Mouse (Mus musculus) testis, adult 2 months (tissue): Measurements from ENCODE around the gene Ncam1. TPM values are rescaled to one million over a fixed set of nuclear protein-coding genes. Genes with fewer than 3 reads are reported as not detected.

Experiments used
- H3K27ac ChIP-seq: fragments of 200-500 bp; 2 replicates; pipeline ENCODE4 v1.5.1; 2012; ENCODE audit warnings: low read depth, low read length; ENCODE audit not compliant: control insufficient read depth, insufficient read depth
- H3K27me3 ChIP-seq: fragments of 200-500 bp; 2 replicates; pipeline ENCODE4 v1.6.1; 2012; ENCODE audit warnings: mild to moderate bottlenecking, low read length, moderate library complexity; ENCODE audit not compliant: control insufficient read depth, insufficient read depth
- H3K36me3 ChIP-seq: fragments of 200-500 bp; 2 replicates; pipeline ENCODE4 v1.6.1; 2012; ENCODE audit warnings: mild to moderate bottlenecking, low read length; ENCODE audit not compliant: control insufficient read depth, insufficient read depth
- H3K4me1 ChIP-seq: fragments of 200-500 bp; 2 replicates; pipeline ENCODE4 v1.6.1; 2012; ENCODE audit warnings: low read length; ENCODE audit not compliant: control insufficient read depth, insufficient read depth
- H3K4me3 ChIP-seq: fragments of 200-500 bp; 2 replicates; pipeline ENCODE4 v1.5.1; 2012; ENCODE audit warnings: low read depth, mild to moderate bottlenecking, low read length, moderate library complexity, mixed read lengths; ENCODE audit not compliant: control insufficient read depth
- CTCF ChIP-seq: fragments of 200-500 bp; IDR thresholded peaks from 2 replicates; pipeline ENCODE4 v1.5.1; 2012; ENCODE audit warnings: low read depth, mild to moderate bottlenecking, inconsistent platforms, low read length, moderate library complexity; ENCODE audit not compliant: control insufficient read depth, insufficient read depth, insufficient replicate concordance
- POLR2A ChIP-seq: fragments of 200-500 bp; IDR thresholded peaks from 2 replicates; pipeline ENCODE4 v1.6.1; 2012; ENCODE audit warnings: low read depth, mild to moderate bottlenecking, inconsistent platforms, low read length, moderate library complexity; ENCODE audit not compliant: control insufficient read depth
- polyA plus RNA-seq: library from polyadenylated mRNA; depleted of rRNA; stranded (reverse); fragments of >200 nt; gene quantifications from 2 replicates; pipeline ENCODE4 v1.2.3, GENCODE M21; 2012

The Ncam1 gene
- polyA plus RNA-seq, 1 experiment, result 5.5 TPM

- H3K27me3 ChIP-seq, result no peaks in the 10 kb centered on the region
- no peaks in the 10 kb centered on the region for H3K36me3 ChIP-seq
- no peak overlapping the region for H3K27ac ChIP-seq
- peak overlapping the region; percentile 59 for H3K4me3 ChIP-seq
- H3K4me1 ChIP-seq, result peaks cover 20% of the 10 kb centered on the region
- no peak for TF ChIP-seq POLR2A
- no peak for TF ChIP-seq CTCF
These were observed 1.3 kb downstream of the Ncam1 start for GRCm38 (mm10) chr9:49797508-49797820.

GRCm38 (mm10) chr9:49796618-49797507, 1.9 kb downstream of the Ncam1 start:
- peaks cover 20% of the 10 kb centered on the region for H3K4me1 ChIP-seq
- H3K36me3 ChIP-seq, result no peaks in the 10 kb centered on the region
- no peaks in the 10 kb centered on the region for H3K27me3 ChIP-seq
- H3K4me3 ChIP-seq, result peak overlapping the region; percentile 81
- no peak for TF ChIP-seq CTCF
- TF ChIP-seq POLR2A, result no peak
- H3K27ac ChIP-seq, result 0 out of 2 replicates have a peak overlapping the region, but pooled peaks have one; percentile 44

- TF ChIP-seq CTCF, result no peak
- no peak for TF ChIP-seq POLR2A
- no peak overlapping the region for H3K27ac ChIP-seq
- no peak overlapping the region for H3K4me3 ChIP-seq
These were observed 2.8 kb downstream of the Ncam1 start for GRCm38 (mm10) chr9:49795881-49796280.

GRCm38 (mm10) chr9:49793987-49794550, 4.7 kb downstream of the Ncam1 start:
- no peaks in the 10 kb centered on the region for H3K27me3 ChIP-seq
- H3K4me3 ChIP-seq, result no peak overlapping the region
- H3K27ac ChIP-seq, result no peak overlapping the region
- peaks cover 20% of the 10 kb centered on the region for H3K4me1 ChIP-seq
- TF ChIP-seq CTCF, result no peak
- TF ChIP-seq POLR2A, result no peak
- H3K36me3 ChIP-seq, result no peaks in the 10 kb centered on the region

More at GRCm38 (mm10) chr9:49795881-49796280, 2.8 kb downstream of the Ncam1 start:
- Histone ChIP-seq H3K27me3 (no peaks in the 10 kb centered on the region), H3K36me3 (no peaks in the 10 kb centered on the region), H3K4me1 (peaks cover 20% of the 10 kb centered on the region)

- no peaks in the 10 kb centered on the region for H3K27me3 ChIP-seq
These were observed 5.5 kb downstream of the Ncam1 start for GRCm38 (mm10) chr9:49793241-49793640.

GRCm38 (mm10) chr9:49792646-49793045, 6.1 kb downstream of the Ncam1 start:
- Histone ChIP-seq H3K27ac (no peak overlapping the region), H3K36me3 (no peaks in the 10 kb centered on the region), H3K27me3 (no peaks in the 10 kb centered on the region), H3K4me3 (no peak overlapping the region), H3K4me1 (peaks cover 12% of the 10 kb centered on the region)
- TF ChIP-seq POLR2A (no peak), CTCF (no peak)

More at GRCm38 (mm10) chr9:49793241-49793640, 5.5 kb downstream of the Ncam1 start:
- Histone ChIP-seq H3K4me3 (no peak overlapping the region), H3K4me1 (peaks cover 18% of the 10 kb centered on the region), H3K36me3 (no peaks in the 10 kb centered on the region), H3K27ac (no peak overlapping the region)
- TF ChIP-seq POLR2A, result no peak
- no peak for TF ChIP-seq CTCF

GRCm38 (mm10) chr9:49781016-49781772, 17.5 kb downstream of the Ncam1 start:
- Histone ChIP-seq H3K27me3 (no peaks in the 10 kb centered on the region), H3K4me1 (no peaks in the 10 kb centered on the region), H3K27ac (no peak overlapping the region), H3K4me3 (no peak overlapping the region), H3K36me3 (no peaks in the 10 kb centered on the region)
- TF ChIP-seq POLR2A (no peak), CTCF (no peak)
